Mouse (Mus musculus): ENCODE data around the gene H2-M10.6.

The H2-M10.6 gene

GRCm38 (mm10) chr17:36843696-36844095, 31.7 kb downstream of the H2-M10.6 start:
- no peak for DNase-seq (ENCODE audit: low spot score)

- DNase-seq (ENCODE audit: low spot score) = no peak
Measured at GRCm38 (mm10) chr17:36844286-36844719, 32.3 kb downstream of the H2-M10.6 start.

DNA sequence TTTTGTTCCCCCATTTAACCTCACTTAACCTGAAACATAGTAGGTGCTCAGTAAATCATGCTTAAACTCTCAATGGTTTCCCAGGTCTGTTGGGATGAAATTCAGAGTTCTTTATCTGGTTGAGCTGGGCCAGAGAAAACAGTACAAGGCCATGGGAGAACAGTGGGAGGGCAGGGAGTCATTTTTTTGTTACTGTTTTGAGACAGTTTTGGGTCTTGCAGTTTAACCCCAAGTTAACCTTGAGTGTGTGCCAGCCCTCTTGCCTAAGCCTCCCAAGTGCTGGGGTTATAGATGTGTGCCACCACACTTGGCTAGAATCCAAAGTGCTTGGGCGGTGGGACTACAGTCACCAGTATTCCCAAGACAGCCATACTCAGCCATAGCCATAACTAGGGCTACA, 32.8 kb downstream of the H2-M10.6 start:
- no peak for DNase-seq (ENCODE audit: low spot score)

GRCm38 (mm10) chr17:36848911-36849310, 36.9 kb downstream of the H2-M10.6 start:
- DNase-seq (ENCODE audit: low spot score) = no peak

GRCm38 (mm10) chr17:36849992-36850391, 38.0 kb downstream of the H2-M10.6 start:
- DNase-seq (ENCODE audit: low spot score) = no peak

GRCm38 (mm10) chr17:36851200-36851599, 39.2 kb downstream of the H2-M10.6 start:
- no peak for DNase-seq (ENCODE audit: low spot score)

DNA sequence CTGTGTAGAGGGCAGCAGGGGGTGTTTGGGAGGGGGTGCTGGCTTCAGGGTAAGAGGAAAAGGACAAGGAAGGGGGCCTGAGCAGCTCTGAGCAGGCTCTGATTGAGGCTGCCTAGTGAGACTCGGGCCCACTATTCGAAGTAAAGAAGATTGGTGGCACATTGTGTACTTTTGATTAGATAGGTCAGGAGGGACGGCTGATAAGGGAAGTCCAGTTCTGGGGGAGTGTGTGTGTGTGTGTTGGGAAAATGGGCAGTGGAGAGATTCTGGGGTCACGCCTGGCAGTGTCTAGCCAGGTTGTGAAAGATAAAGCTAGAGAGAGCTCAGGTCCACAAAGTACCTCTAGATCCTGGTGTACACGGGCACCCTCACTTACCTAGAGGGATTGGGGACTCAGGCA, 39.7 kb downstream of the H2-M10.6 start:
- no peak for DNase-seq (ENCODE audit: low spot score)

GRCm38 (mm10) chr17:36855484-36855883, 43.5 kb downstream of the H2-M10.6 start:
- no peak for DNase-seq (ENCODE audit: low spot score)

- no peak for DNase-seq (ENCODE audit: low spot score)
Measured at GRCm38 (mm10) chr17:36856236-36856635, 44.3 kb downstream of the H2-M10.6 start.

DNA sequence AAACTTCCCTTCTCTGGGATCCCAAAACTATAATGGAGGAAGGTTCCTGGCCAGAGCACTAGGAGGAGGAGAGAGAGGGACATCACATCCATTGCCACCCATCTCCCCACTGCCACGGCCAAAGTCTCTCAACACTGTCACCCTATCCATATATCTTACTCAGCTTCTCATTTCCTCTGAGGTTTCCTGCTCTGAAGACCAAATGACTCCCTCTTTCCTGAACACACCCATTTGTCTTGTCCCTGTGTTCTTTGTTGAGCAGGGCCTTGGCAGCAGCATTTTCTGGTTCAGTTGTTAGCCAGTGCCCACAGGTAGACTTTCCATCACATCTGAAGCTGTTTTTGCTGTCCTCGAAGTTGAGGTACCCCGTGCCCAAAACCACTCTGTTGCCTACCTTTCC, 46.2 kb downstream of the H2-M10.6 start:
- no peak for DNase-seq (ENCODE audit: low spot score)

DNA sequence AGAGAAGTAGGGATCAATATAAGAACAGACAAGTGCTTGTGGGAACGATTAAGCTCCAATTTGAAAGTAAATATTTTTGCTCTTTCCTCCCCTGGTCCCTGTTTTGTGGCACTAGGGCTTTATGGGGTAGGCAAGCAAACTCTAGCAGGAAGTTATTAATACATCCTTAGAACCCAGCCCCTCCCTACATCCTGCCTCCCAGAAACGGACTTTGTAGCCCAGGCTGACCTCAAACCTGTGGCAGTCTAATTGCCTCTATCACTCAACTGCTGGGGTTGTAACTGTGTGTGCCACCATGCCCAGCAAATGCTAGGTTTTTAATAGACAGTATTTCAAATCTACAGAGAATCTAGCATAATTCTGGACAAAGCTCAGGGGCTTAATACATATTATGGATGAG, 49.7 kb downstream of the H2-M10.6 start:
- no peak for DNase-seq (ENCODE audit: low spot score)

Measured in embryo, embryonic 10 days (tissue).